Mouse (Mus musculus): ENCODE measurements at regions not wholly inside any gene's neighbourhood (a gene's known extent, or its start where the extent isn't known, plus 50 kb on each side); places are given as distances from the start of the nearest gene placed in this dataset.

GRCm38 (mm10) chr17:51903885-51904284 lies 70.8 kb upstream of the Satb1 start:
- Histone ChIP-seq H3K4me1 (no peaks in the 10 kb centered on the region), H3K36me3 (replicated peaks; ENCODE audit: low read length) (no peaks in the 10 kb centered on the region), H3K4me3 (replicated peaks) (no peak overlapping the region), H3K9me3 (no peaks in the 10 kb centered on the region), H3K27me3 (replicated peaks) (no peaks in the 10 kb centered on the region)
- TF ChIP-seq FLI1 (IDR thresholded peaks at IDR 0.05; ENCODE audit: low read length), result no peak
- no peak for TF ChIP-seq GATA1 (IDR thresholded peaks at IDR 0.05; ENCODE audit: borderline replicate concordance, low read length)

DNA sequence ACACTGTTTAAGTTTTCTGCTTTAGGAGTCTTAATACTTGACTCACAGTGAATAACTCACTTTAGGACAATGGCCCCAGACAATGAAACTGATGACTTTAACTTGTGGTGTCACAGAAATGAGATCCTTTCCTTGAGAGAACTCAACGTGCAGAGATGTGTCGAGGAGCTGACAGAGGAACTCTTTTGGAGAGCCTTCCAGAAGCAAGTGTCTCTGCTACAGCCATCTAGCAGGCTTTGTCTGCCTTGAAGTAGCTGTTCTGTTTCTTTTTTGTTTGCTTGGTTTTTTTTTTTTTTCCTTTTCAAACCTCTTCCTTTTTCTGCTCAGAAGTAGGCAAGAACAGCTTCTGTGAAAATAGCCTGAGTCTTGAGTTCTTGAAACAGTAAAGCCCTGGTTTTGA lies 66.3 kb upstream of the Satb1 start:
- TF ChIP-seq FLI1 (IDR thresholded peaks at IDR 0.05; ENCODE audit: low read length), result no peak
- TF ChIP-seq GATA1 (IDR thresholded peaks at IDR 0.05; ENCODE audit: borderline replicate concordance, low read length), result no peak
- no peaks in the 10 kb centered on the region for H3K4me1 ChIP-seq
- no peaks in the 10 kb centered on the region for H3K36me3 ChIP-seq (replicated peaks; ENCODE audit: low read length)
- H3K27me3 ChIP-seq (replicated peaks), result no peaks in the 10 kb centered on the region
- H3K4me3 ChIP-seq (replicated peaks), result no peak overlapping the region
- H3K9me3 ChIP-seq, result no peaks in the 10 kb centered on the region

- no peaks in the 10 kb centered on the region for H3K36me3 ChIP-seq (replicated peaks; ENCODE audit: low read length)
- no peak overlapping the region for H3K4me3 ChIP-seq (replicated peaks)
- no peaks in the 10 kb centered on the region for H3K27me3 ChIP-seq (replicated peaks)
- no peaks in the 10 kb centered on the region for H3K4me1 ChIP-seq
- no peaks in the 10 kb centered on the region for H3K9me3 ChIP-seq
- TF ChIP-seq FLI1 (IDR thresholded peaks at IDR 0.05; ENCODE audit: low read length), result no peak
- no peak for TF ChIP-seq GATA1 (IDR thresholded peaks at IDR 0.05; ENCODE audit: borderline replicate concordance, low read length)
These were observed 63.1 kb upstream of the Satb1 start for GRCm38 (mm10) chr17:51896160-51896559.

GRCm38 (mm10) chr17:51894278-51894677 lies 61.2 kb upstream of the Satb1 start:
- no peaks in the 10 kb centered on the region for H3K36me3 ChIP-seq (replicated peaks; ENCODE audit: low read length)
- H3K9me3 ChIP-seq, result no peaks in the 10 kb centered on the region
- no peak overlapping the region for H3K4me3 ChIP-seq (replicated peaks)
- TF ChIP-seq FLI1 (IDR thresholded peaks at IDR 0.05; ENCODE audit: low read length) (no peak), GATA1 (IDR thresholded peaks at IDR 0.05; ENCODE audit: borderline replicate concordance, low read length) (no peak)
- H3K27me3 ChIP-seq (replicated peaks), result no peaks in the 10 kb centered on the region
- H3K4me1 ChIP-seq, result no peaks in the 10 kb centered on the region

DNA sequence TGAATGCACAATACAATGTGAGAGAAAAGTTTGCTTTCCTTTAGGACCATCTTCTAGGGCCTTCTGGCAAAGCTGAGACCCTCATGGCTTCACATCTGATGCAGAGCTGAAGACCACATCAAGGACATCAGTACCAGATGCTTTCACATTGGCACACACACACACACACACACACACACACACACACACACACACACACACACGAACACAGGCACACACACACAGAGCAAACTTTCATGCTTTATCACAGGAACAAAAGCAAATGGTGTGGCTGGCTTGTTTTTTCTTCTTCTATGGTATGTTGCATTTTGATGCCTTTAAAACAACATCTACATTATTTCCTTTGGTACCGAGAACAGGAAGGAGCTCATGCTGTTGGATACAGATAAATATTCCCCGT lies 59.8 kb upstream of the Satb1 start:
- Histone ChIP-seq H3K4me3 (replicated peaks) (no peak overlapping the region), H3K36me3 (replicated peaks; ENCODE audit: low read length) (no peaks in the 10 kb centered on the region), H3K27me3 (replicated peaks) (no peaks in the 10 kb centered on the region), H3K4me1 (no peaks in the 10 kb centered on the region), H3K9me3 (no peaks in the 10 kb centered on the region)
- no peak for TF ChIP-seq FLI1 (IDR thresholded peaks at IDR 0.05; ENCODE audit: low read length)
- no peak for TF ChIP-seq GATA1 (IDR thresholded peaks at IDR 0.05; ENCODE audit: borderline replicate concordance, low read length)

GRCm38 (mm10) chr17:51892159-51892558 lies 59.1 kb upstream of the Satb1 start:
- Histone ChIP-seq H3K4me3 (replicated peaks) (no peak overlapping the region), H3K36me3 (replicated peaks; ENCODE audit: low read length) (no peaks in the 10 kb centered on the region), H3K4me1 (no peaks in the 10 kb centered on the region), H3K9me3 (no peaks in the 10 kb centered on the region), H3K27me3 (replicated peaks) (no peaks in the 10 kb centered on the region)
- TF ChIP-seq GATA1 (IDR thresholded peaks at IDR 0.05; ENCODE audit: borderline replicate concordance, low read length), result no peak
- no peak for TF ChIP-seq FLI1 (IDR thresholded peaks at IDR 0.05; ENCODE audit: low read length)
